Mouse (Mus musculus) 416B (cell line): ENCODE results near the gene Gm27027.
A peak's percentile ranks its signal among the peaks of the same experiment; 100 is the strongest.

Experiments used
- DNase-seq: peaks from one replicate; pipeline ENCODE4 v3.0.0; 2011; ENCODE audit warnings: low read depth

The Gm27027 gene

DNA sequence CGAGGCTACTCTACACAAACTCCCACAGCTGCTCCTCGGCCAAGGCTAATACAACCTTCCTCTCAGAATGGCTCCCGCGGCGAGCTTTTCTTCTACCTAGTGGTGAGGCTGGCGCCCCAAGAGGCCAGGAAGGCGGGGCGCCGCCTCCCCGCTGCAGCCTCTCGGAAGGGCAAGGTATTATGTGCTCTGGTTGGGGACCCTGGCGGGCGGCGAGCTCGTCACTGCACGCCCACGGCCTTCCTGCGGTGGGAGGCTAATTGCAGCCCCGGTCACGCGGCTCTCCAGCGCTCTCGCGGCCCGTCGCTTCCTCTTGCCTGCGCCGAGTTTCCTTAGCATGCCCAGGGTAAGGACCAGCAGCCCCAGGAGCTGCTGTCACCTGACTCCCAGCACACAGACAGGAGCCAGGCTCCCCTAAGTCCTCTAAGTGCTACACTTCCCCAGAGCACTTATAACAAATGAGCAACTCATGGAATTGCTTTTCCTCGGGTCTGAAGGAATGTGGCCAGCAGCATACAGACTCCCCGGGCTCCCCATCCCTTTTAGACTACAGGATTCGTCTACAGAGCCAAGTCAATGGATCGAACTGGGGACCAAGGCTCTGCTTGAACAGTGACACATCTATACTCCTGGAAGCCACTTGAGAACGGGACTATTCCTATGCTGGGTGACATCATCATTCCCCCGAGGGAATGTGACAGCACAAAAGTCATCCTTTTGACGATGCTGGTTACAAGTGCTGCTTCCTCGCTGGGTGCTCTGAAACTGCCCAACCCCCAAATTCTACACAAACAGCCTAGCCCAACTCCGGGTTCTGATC lies 19.5 kb downstream of the Gm27027 start:
- no peak for DNase-seq

DNA sequence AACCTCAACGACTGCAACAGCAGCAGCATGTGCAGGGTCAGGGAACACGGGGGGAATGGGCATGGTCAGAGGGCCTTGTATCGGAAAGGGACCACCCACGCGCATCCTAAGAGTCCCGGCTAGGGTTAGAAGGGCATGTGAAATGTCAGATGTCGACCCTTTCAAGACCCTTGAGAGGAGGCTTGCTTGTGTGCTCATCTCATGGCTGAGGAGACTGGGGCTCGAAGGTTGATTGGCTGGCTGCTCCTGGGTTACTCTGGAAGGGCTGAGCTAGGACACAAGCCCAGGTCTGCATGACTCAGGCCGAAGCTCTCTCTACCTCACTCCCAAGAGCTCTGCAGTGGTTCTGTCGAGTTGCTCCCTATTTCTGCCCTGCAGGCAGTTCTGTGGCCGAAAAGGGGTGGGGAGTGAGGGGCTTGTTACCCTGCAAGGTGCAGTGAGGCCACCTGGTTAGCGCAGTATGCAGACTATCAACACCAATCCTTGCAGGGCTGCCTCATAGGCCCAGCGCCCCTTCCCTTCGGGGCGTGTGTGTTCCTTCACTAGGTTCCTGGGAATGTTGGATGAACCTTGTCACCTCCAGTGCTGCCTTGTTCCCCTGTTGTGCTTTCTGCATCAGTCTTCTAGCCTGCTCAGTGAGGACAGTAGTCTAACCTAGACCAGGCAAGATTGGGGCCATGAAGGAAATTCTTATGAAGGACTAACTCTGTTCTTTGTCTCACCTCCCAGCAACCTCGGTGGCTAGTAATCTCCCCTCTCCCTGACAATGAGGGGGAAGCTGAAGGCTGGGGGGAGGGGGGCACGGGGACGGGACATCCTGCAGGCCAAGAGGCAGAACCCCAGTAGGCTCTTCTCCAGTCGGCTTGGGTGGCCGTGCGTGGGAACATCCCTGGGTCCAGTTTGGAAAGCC lies 20.4 kb downstream of the Gm27027 start:
- no peak for DNase-seq

DNA sequence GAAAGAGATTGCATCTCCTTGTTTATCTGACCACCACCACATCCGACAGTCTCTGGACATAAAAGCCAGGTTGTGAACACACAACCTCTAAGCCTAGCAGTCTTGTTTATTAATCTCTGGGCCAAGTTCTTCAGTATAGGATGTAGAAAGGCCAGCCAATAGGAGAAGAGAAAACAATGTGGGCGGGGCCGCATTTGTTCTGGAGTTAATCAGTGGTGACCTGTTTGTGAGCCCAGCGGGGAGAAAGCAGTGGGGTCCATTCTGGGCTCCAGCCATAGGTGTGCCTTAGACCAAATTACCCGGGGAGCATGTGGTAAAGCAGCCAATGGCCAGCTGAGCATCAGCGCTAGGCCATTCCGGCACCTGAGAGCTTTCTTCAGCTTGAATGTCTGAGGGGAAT lies 21.1 kb downstream of the Gm27027 start:
- DNase-seq, result no peak

DNA sequence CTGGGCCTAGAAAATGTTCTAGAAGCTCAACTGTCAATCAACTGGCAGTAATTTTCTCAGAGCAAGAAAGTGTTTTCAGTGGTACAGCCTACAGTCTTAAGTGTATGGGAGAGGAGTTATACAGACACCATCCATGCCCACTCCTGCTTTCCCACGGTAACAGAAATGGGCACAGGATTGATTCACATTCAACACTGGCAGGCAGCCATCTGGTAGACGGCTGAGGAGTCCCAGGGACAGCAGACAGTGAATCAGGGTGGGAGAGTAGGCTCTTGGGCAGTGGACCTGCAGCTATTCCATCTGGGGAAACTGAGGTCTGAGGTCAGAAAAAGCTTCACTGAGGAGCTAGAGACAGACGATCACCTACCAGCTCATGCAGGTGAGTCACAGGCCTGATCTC lies 24.5 kb downstream of the Gm27027 start:
- DNase-seq, result no peak

GRCm38 (mm10) chr2:93964494-93965160 lies 31.5 kb downstream of the Gm27027 start:
- DNase-seq, result no peak

GRCm38 (mm10) chr2:93963802-93964201 lies 32.4 kb downstream of the Gm27027 start:
- DNase-seq, result no peak

- DNase-seq, result no peak
Measured at GRCm38 (mm10) chr2:93961716-93962115, 34.4 kb downstream of the Gm27027 start.

- DNase-seq, result no peak
Measured at GRCm38 (mm10) chr2:93959346-93959745, 36.8 kb downstream of the Gm27027 start.

- no peak for DNase-seq
Measured at GRCm38 (mm10) chr2:93958216-93958615, 37.9 kb downstream of the Gm27027 start.

- DNase-seq, result no peak
Measured at GRCm38 (mm10) chr2:93957785-93958175, 38.4 kb downstream of the Gm27027 start.

DNA sequence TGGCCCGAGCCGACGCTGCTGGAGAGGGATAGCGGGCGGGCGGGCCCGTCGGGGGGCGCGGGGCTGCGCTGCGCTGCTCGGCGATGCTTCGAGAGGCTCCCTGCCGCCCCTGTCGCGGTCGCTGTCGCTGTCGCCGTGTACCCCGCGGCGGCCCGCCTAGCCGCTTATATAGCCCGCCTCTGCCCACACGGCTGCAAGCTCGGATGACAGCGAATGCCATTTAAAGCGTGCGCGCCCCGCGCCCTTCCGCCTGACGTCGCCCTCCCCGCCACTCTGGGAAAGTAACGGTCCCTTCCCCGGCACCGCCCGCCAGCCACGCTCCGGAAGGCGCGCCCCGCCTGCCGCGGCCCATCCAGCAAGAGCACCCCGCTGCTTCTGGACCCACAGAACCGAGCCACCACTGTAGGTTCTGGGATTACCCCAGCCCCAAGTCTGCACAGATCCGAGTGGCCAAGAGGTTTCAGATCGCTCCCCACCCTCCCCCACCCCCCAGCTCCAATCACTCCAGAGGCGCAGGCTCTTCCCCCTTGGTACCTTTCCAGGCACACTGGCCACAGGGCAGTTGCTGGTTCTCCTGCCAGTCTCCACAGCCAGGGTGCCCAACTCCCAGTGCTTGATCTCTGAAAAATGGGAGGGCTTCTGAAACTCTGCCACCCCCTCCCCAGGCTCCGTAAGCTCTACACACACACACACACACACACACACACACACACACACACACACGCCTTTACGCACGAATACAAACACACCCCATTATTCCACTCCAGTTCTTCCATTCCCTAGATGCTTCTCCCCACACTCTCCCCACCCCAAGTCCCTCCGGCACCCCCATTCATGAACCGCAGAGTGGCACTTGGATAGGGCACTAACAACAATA lies 39.0 kb downstream of the Gm27027 start, which contains the start of gene Gm13889:
TSS of gene Gm13889 (minus strand) at position 294 of the 877 bp plus-strand sequence.
- DNase-seq, result no peak

DNA sequence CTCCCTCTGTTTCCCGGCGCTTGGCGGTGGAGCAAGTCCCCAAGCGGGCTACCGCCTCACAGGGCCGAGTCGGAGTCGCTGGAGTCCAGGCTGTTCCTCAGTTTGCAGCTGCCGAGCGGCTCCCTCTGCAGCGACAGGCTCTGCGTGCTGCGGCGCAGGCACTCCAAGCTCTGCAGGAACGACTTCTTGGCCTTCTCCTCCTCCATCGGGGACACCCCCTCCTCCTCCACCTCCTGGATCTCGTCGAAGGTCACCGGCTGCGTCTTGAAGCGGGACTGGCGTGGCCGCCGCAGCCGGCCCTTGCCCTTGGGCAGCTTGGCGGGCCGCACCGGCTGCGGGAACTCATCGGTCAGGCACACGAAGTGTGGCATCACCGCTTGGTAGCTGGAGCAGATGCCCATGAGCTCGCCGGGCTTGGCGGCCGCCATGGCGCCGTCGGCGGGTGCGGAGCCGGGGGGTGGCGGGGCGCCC lies 39.8 kb downstream of the Gm27027 start:
- DNase-seq, result no peak

DNA sequence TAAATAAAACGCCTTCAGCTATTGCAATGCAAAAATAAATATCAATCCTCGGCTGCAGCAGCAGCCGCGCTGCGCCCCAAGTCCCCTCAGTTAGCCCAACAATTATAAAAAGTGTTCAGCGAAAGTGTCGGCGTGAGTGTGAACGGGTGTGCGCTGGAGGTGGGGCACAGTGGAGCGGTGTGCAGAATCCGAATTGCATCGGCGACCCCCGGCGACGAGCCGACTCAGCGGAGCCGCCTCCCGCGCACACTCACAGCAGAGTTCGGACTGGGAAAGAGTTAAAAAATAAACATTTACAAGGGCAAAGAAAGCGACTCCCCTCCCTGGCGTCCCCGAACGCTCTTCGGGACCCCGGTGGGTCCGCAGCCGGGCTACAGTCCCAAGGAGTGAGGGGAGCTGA lies 40.3 kb downstream of the Gm27027 start:
- no peak for DNase-seq

GRCm38 (mm10) chr2:93954781-93955578 lies 41.2 kb downstream of the Gm27027 start:
- DNase-seq, result no peak

DNA sequence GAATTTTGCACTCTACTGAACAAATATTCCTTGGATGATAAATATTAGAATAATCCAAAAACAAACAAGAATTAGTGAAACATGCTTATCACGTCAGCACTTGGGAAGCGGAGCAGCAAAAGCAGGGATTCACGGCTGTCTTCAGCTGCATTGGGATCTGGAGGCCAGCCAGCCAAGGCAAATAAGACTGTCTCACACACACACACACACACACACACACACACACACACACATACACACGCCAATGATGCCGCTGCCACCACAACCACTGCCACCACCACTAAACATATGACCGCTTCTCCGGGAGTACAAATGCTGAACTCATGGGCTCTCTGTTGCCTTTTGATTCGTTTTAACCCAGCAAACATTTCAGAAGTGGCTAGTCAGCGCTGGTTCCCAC lies 42.4 kb downstream of the Gm27027 start:
- DNase-seq, result no peak

- DNase-seq, result no peak
Measured at GRCm38 (mm10) chr2:93946976-93947375, 49.2 kb downstream of the Gm27027 start.

DNA sequence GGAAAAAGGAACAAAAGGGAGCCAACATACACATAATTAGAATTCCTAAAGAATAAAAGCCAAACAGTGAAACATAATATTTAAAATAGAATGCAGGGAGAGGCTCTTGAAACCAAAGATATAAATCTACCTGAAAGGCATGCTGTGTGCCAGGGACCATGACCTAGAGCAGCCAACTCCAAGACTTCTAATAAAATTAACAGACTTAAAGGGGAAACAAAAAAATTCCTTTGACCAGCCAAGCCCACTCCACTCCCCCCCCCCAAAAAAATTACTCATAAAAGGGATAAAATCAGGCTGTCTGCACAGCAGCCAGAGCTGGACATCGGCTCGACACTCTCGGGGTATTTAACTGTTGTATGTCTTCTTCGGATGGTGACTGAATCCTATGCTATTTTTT lies 51.3 kb downstream of the Gm27027 start:
- DNase-seq, result no peak

GRCm38 (mm10) chr2:93944099-93944498 lies 52.1 kb downstream of the Gm27027 start:
- DNase-seq, result peak; percentile 5

GRCm38 (mm10) chr2:93941670-93942069 lies 54.5 kb downstream of the Gm27027 start:
- DNase-seq, result no peak

DNA sequence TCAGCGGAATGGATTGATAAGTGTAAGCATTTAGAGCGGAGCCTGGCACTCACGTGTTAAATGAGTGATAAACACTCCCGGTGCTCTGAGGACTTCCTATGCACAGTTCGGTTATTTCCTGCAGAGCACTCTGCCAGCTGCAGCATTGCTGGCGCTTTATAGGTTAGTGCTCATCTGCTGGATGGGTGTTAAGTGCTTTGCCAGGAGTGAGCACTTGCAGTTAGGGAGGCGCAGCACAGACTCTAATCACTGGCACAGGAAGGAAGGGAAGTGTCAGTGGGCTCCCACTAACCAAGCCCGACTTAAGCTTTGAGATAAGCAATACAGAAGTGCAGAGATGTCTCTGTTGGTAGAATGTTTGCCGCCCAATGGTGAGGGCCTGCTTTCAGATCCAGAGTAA lies 57.6 kb downstream of the Gm27027 start:
- peak; percentile 33 for DNase-seq
